Mouse (Mus musculus) erythroblast, embryonic 14.5 days (primary cell): ENCODE measurements around the gene Gna15.

Source experiments
- GATA1 ChIP-seq: IDR thresholded peaks from 2 replicates; pipeline ENCODE4 v1.6.1; 2012; ENCODE audit warnings: low read length, inconsistent platforms, mixed read lengths
- TAL1 ChIP-seq: IDR thresholded peaks from 3 replicates; pipeline ENCODE4 v1.6.1; 2012; ENCODE audit warnings: low read length, inconsistent platforms, mixed read lengths

GRCm38 (mm10) chr10:81559627-81560539, 35.9 kb upstream of the Gna15 start:
- TF ChIP-seq TAL1 = no peak
- no peak for TF ChIP-seq GATA1
